Mouse (Mus musculus) intestine, embryonic 14.5 days (tissue): ENCODE results near the gene Ptpro. TPM values are rescaled to one million over a fixed set of nuclear protein-coding genes. Genes with fewer than 3 reads are reported as not detected.

Experiments used
- ATAC-seq: fragments of 200-750 bp; cut with Nextera tagmentation; replicated peaks from 2 replicates; pipeline ENCODE4 v1.8.0; 2017; ENCODE audit warnings: low read depth, moderate number of reproducible peaks, moderate TSS enrichment, moderate library complexity; ENCODE audit not compliant: low FRiP score, low TSS enrichment
- DNase-seq: peaks from one replicate; pipeline ENCODE4 v3.0.0-alpha.2; 2018; ENCODE audit warnings: low spot score
- H3K27ac ChIP-seq: fragments of 300-500 bp; sonication (generic); 2 replicates; pipeline ENCODE4 v1.5.1; 2014; ENCODE audit warnings: low read depth, mild to moderate bottlenecking, control low read depth
- H3K27me3 ChIP-seq: fragments of 300-500 bp; sonication (generic); replicated peaks from 2 replicates; pipeline ENCODE4 v1.6.1; 2014; ENCODE audit warnings: low read length, control low read depth; ENCODE audit not compliant: control insufficient read depth, insufficient read depth
- H3K36me3 ChIP-seq: fragments of 300-500 bp; sonication (generic); 2 replicates; pipeline ENCODE4 v1.6.1; 2014; ENCODE audit warnings: low read length, control low read depth; ENCODE audit not compliant: control insufficient read depth, insufficient read depth
- H3K4me1 ChIP-seq: fragments of 300-500 bp; sonication (generic); replicated peaks from 2 replicates; pipeline ENCODE4 v1.6.1; 2014; ENCODE audit warnings: low read length, control low read depth, mixed read lengths; ENCODE audit not compliant: control insufficient read depth, insufficient read depth
- H3K4me2 ChIP-seq: fragments of 300-500 bp; sonication (generic); 2 replicates; pipeline ENCODE4 v1.6.1; 2014; ENCODE audit warnings: low read length
- H3K4me3 ChIP-seq: fragments of 300-500 bp; sonication (generic); 2 replicates; pipeline ENCODE4 v1.5.1; 2014; ENCODE audit warnings: low read depth, low read length, control low read depth, mixed read lengths
- H3K9ac ChIP-seq: fragments of 300-500 bp; sonication (generic); 2 replicates; pipeline ENCODE4 v1.6.1; 2014; ENCODE audit warnings: mild to moderate bottlenecking, low read length
- H3K9me3 ChIP-seq: fragments of 300-500 bp; sonication (generic); 2 replicates; pipeline ENCODE4 v1.6.1; 2016; ENCODE audit warnings: low read length, control low read depth; ENCODE audit not compliant: control insufficient read depth
- WGBS: fragments of 180-500 bp; shearing (Covaris S2); extraction: QIAGEN DNeasy Blood & Tissue Kit; methylation state at CpG from one replicate; pipeline ENCODE4 v1.1.7; 2014; 5-methylcytosine and 5-hydroxymethylcytosine counted together
- polyA plus RNA-seq: library from polyadenylated mRNA; unstranded; fragments of >200 nt; fragmentation: Nextera tagmentation; extraction: Ambion mirVana; gene quantifications from 2 replicates; pipeline ENCODE4 v1.2.1, GENCODE M21; 2014

The Ptpro gene
- polyA plus RNA-seq, 1 experiment from 2014 or later, result 3.6 TPM

- Histone ChIP-seq H3K9me3 (peaks cover 3% of the 10 kb centered on the region; the same call in 1 of the 2 replicates), H3K27ac (no peak overlapping the region; the same call in 1 of the 2 replicates), H3K36me3 (no peaks in the 10 kb centered on the region), H3K4me3 (no peak overlapping the region), H3K9ac (no peak overlapping the region), H3K4me2 (no peak overlapping the region), H3K27me3 (no peaks in the 10 kb centered on the region), H3K4me1 (no peaks in the 10 kb centered on the region)
- ATAC-seq (no peak), DNase-seq (no peak)
- 34% methylated on average over 9 of the region's 9 CpGs for WGBS
Measured at GRCm38 (mm10) chr6:137382546-137382945, 130.4 kb downstream of the Ptpro start.

- Histone ChIP-seq H3K4me2 (no peak overlapping the region), H3K36me3 (no peaks in the 10 kb centered on the region), H3K9me3 (peaks cover 3% of the 10 kb centered on the region; the same call in 1 of the 2 replicates), H3K27me3 (no peaks in the 10 kb centered on the region), H3K4me1 (no peaks in the 10 kb centered on the region), H3K4me3 (no peak overlapping the region), H3K27ac (no peak overlapping the region), H3K9ac (no peak overlapping the region)
- ATAC-seq (no peak), DNase-seq (no peak)
- WGBS, result 87% methylated on average over 4 of the region's 4 CpGs
Measured at GRCm38 (mm10) chr6:137386344-137386743, 134.2 kb downstream of the Ptpro start.

GRCm38 (mm10) chr6:137386935-137387334 lies 134.8 kb downstream of the Ptpro start:
- no peak overlapping the region for H3K4me3 ChIP-seq
- no peak for ATAC-seq
- 54% methylated on average over 4 of the region's 4 CpGs for WGBS
- no peaks in the 10 kb centered on the region for H3K4me1 ChIP-seq
- no peaks in the 10 kb centered on the region for H3K36me3 ChIP-seq
- no peak overlapping the region for H3K4me2 ChIP-seq
- H3K9me3 ChIP-seq, result peaks cover 3% of the 10 kb centered on the region; the same call in 1 of the 2 replicates
- no peaks in the 10 kb centered on the region for H3K27me3 ChIP-seq
- no peak overlapping the region for H3K9ac ChIP-seq
- no peak overlapping the region for H3K27ac ChIP-seq
- no peak for DNase-seq

DNA sequence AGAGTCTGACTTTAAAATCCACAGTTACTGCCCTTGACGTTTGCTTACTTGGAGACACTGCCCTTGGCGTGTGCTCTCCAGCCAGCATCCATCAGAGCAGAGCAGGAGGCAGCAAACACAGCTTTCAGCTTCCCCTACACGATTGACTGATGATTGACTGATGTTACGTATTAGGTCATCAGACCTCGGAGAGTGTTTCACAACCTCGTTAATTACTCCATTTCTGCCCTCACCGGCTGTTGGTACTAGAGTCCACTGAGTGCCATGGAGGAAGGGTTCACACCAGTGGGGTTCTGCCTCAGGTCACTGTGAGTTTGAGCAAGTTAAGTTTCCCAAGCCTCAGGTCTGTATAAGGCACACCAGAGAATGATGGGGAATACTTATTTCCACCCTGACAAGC lies 143.0 kb downstream of the Ptpro start:
- Histone ChIP-seq H3K27me3 (no peaks in the 10 kb centered on the region), H3K4me3 (no peak overlapping the region), H3K27ac (no peak overlapping the region), H3K4me1 (no peaks in the 10 kb centered on the region), H3K4me2 (no peak overlapping the region), H3K36me3 (no peaks in the 10 kb centered on the region), H3K9me3 (no peaks in the 10 kb centered on the region), H3K9ac (no peak overlapping the region)
- 76% methylated on average over 7 of the region's 7 CpGs for WGBS
- DNase-seq (no peak), ATAC-seq (no peak)

DNA sequence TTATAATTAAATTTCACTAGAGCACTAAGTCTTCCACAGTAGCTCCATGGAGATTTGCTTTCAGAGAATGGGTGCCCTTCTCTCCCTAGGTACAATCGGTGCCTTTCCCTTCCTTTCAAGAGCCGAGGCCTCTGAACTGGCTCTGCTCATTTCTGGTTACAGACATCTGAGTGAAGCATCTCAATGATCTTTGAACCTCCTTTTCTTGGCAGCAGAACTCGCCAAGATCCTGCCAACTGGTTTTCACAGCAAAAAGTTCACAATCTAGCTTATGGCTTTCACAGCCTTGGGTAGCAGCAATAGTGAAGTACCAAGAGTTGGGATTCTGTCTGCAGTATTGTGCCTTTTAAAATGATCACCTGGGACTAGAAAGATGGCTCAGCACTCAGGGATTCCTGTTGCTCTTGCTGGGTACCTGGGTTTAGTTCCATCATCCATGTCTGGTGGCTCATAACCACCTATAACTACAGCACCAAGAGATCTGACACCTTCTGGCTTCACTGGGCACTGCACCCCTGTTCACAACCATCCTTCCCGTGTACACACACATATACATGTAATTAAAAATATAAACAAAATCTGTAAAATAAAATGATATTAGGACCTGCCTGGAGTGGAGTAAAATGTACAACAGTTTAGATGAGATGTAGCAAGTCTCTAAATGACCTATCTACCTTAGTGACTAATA lies 144.1 kb downstream of the Ptpro start:
- no peaks in the 10 kb centered on the region for H3K9me3 ChIP-seq
- no peak overlapping the region for H3K27ac ChIP-seq
- no peaks in the 10 kb centered on the region for H3K27me3 ChIP-seq
- DNase-seq, result peak; percentile 41
- H3K36me3 ChIP-seq, result no peaks in the 10 kb centered on the region
- H3K9ac ChIP-seq, result no peak overlapping the region
- no peak for ATAC-seq
- no peaks in the 10 kb centered on the region for H3K4me1 ChIP-seq
- no peak overlapping the region for H3K4me3 ChIP-seq
- WGBS, result 76% methylated on average over 4 of the region's 4 CpGs
- H3K4me2 ChIP-seq, result no peak overlapping the region

DNA sequence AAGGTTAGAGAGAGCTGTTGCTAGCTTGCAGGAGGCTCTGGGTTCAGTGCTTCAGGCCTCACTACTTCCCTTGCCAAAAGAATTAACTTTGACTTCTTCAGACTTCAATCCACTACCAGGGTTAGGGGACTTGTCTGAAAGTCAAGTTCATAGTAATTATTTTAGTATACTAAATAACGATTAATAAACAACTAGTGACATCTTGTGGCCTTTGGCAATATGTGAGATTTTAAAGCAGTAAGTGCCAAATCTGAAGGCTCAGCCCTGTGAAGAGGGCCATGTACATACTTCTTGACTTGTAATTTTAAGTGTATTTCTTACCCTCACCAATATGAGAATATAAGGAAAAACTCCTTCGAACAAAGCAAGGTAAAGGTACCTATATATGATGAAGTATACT lies 145.2 kb downstream of the Ptpro start:
- no peak for DNase-seq
- no peaks in the 10 kb centered on the region for H3K36me3 ChIP-seq

GRCm38 (mm10) chr6:137404196-137404595 lies 152.1 kb downstream of the Ptpro start:
- 81% methylated on average over 4 of the region's 4 CpGs for WGBS
- H3K4me1 ChIP-seq, result no peaks in the 10 kb centered on the region
- H3K36me3 ChIP-seq, result no peaks in the 10 kb centered on the region
- H3K9ac ChIP-seq, result no peak overlapping the region
- H3K9me3 ChIP-seq, result no peaks in the 10 kb centered on the region
- DNase-seq (no peak), ATAC-seq (no peak)
- H3K27ac ChIP-seq, result no peak overlapping the region
- no peak overlapping the region for H3K4me3 ChIP-seq
- no peak overlapping the region for H3K4me2 ChIP-seq
- no peaks in the 10 kb centered on the region for H3K27me3 ChIP-seq

More for the DNA sequence above, 145.2 kb downstream of the Ptpro start:
- H3K27ac ChIP-seq, result no peak overlapping the region
- no peak overlapping the region for H3K4me2 ChIP-seq
- ATAC-seq, result no peak
- WGBS, result 83% methylated on average over 2 of the region's 2 CpGs
- H3K9me3 ChIP-seq, result no peaks in the 10 kb centered on the region
- H3K4me3 ChIP-seq, result no peak overlapping the region
- H3K4me1 ChIP-seq, result no peaks in the 10 kb centered on the region
- no peak overlapping the region for H3K9ac ChIP-seq
- H3K27me3 ChIP-seq, result no peaks in the 10 kb centered on the region

GRCm38 (mm10) chr6:137405690-137406089 lies 153.6 kb downstream of the Ptpro start:
- H3K4me2 ChIP-seq, result no peak overlapping the region
- H3K36me3 ChIP-seq, result no peaks in the 10 kb centered on the region
- DNase-seq (no peak), ATAC-seq (no peak)
- 87% methylated on average over 2 of the region's 2 CpGs for WGBS
- no peaks in the 10 kb centered on the region for H3K9me3 ChIP-seq
- H3K27ac ChIP-seq, result no peak overlapping the region
- no peaks in the 10 kb centered on the region for H3K27me3 ChIP-seq
- no peaks in the 10 kb centered on the region for H3K4me1 ChIP-seq
- no peak overlapping the region for H3K9ac ChIP-seq
- H3K4me3 ChIP-seq, result no peak overlapping the region

DNA sequence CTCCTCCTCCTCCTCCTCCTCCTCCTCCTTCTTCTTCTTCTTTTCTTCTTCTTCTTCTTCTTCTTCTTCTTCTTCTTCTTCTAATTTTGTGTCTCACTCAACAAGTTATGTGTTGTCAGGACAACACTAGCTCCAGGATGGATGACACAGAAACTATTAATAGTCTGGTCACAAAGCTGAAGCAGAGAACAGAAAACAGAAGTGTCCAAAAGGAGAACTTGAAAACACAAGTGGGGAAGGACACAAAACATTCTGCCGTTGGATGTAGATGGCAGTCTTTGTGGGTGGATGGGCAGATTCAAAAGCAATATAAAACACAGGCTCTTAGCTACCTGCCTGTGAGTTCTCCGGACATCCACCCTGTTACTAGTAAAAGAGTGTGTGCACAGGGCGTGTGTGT lies 158.4 kb downstream of the Ptpro start:
- 80% methylated on average over 3 of the region's 3 CpGs for WGBS

More for the DNA sequence above, 158.4 kb downstream of the Ptpro start:
- H3K4me3 ChIP-seq, result no peak overlapping the region
- ATAC-seq (no peak), DNase-seq (no peak)
- H3K4me2 ChIP-seq, result no peak overlapping the region
- no peaks in the 10 kb centered on the region for H3K27me3 ChIP-seq
- no peaks in the 10 kb centered on the region for H3K4me1 ChIP-seq
- no peaks in the 10 kb centered on the region for H3K36me3 ChIP-seq
- no peak overlapping the region for H3K9ac ChIP-seq
- no peaks in the 10 kb centered on the region for H3K9me3 ChIP-seq
- H3K27ac ChIP-seq, result no peak overlapping the region
